Mouse (Mus musculus): ENCODE results near the gene Retreg2.

Gene Retreg2

DNA sequence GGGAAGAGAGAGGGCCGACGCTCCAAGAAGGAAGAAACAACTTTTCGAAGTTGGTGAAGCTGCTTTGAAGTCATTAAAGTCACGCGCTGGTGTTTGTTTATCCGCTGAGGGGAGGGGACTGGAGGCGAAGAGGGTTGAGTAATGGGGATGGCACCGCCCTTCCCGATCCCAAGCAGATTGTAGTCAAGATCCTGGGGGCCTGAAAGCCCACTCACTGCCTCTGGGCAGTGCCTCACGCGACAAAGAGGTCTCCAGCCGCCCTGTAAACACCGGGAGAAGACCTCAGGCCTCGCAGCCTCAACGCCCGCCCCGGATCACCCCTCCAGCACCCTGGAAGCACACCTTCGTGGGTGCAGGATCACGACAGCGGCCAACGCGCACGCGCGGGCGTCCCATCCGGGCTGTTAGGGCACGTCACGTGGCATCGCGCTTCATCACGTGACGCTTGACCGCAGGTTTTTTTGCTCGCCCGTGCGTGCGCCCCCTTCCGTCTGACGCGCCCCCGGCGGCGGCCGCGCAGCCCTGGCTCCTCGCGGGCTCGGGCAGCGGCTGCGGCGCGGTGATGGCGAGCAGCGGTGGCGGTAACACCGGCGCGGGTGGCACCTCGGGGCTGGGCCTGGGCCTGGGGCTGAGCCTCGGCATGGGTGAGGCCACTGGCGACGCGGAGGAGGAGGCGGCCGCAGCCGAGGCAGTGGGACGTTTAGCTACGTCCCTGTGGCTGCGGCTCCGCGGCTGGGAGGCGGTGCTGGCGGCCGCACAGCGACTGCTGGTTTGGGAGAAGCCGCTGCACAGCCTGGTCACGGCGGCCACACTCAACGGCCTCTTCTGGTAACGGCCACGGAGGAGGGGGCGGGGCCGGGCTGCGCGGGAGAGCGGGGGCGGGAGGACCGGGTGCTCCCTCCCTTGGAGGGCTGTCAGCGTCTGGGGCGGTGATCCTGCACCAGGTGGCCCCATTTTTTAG is at the start of gene Retreg2, which contains the start of gene Cnppd1:
TSS of gene Retreg2 (plus strand) at position 478 of the 961 bp plus-strand sequence.
TSS of gene Cnppd1 (minus strand) at position 411 of the 961 bp plus-strand sequence.
- DNase-seq = peak; percentile 100

GRCm38 (mm10) chr1:75122211-75122610 is 20.4 kb upstream of the Retreg2 start:
- no peak for DNase-seq

- DNase-seq = peak; percentile 99
Observed at GRCm38 (mm10) chr1:75124346-75125321, 17.9 kb upstream of the Retreg2 start, which contains the start of gene Nhej1. Gene Nhej1 (minus strand): TSS chr1:75125200.

DNA sequence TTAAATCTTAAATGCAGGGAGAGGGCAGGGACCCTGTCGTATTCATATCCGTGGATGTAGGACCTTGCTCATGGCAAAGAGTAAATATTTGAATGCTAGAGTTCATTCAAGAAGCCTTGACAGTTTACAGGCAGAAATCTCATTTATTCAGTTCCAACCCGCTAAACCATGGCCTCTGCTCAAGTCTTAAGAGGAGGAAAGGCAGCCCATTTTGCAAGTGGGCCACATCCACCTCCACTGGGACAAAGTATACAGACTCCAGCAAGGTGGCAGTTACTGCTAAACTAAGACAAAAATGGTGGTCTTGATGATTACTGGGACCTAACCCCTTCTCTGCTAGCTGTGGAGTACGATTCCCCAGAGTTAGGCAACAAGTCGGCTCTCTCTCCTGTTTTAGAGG is 17.2 kb upstream of the Retreg2 start:
- DNase-seq = no peak

DNA sequence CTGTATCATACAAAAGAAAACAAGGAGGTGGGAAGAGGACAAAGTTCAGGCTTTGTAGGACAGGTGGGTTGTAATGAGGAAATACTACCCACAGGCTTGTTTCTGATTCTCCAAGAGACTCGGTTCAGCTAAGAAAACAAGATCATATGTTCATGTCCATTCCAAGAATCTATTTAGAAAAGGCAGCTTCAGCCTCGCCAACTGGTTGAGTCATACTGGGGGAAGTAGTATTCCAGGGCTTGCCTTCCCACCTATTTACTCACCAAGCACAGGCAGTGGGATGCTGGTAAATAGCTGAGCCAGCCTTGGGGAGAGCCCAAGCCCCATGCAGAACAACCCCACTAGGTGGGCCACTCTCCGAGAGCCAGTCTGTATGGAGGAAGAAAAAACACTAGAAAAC is 13.9 kb upstream of the Retreg2 start:
- DNase-seq = no peak

- no peak for DNase-seq
Observed at GRCm38 (mm10) chr1:75133421-75134207, 9.0 kb upstream of the Retreg2 start, which contains the start of gene Slc23a3. Gene Slc23a3 (minus strand): TSS chr1:75133890.

DNA sequence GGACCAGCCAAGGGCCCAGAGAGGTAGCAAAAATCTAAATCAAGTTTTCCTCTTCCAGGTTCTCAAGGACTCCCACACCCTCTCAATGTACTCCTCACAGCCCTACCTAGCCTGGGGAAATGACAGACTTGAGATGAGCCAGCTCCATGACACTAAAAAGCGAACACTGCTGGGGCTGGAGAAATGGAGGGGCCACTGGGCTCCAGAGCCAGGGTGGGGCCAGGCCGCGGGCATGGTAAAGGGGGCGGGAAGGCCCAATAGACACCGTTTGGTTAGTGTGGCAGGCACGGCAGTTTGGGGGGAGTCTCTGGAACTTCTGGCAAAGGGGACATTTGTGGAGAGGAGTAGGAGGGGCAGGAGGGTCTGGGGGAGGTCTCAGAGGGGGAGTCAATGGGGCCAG is 6.3 kb upstream of the Retreg2 start:
- no peak for DNase-seq

DNA sequence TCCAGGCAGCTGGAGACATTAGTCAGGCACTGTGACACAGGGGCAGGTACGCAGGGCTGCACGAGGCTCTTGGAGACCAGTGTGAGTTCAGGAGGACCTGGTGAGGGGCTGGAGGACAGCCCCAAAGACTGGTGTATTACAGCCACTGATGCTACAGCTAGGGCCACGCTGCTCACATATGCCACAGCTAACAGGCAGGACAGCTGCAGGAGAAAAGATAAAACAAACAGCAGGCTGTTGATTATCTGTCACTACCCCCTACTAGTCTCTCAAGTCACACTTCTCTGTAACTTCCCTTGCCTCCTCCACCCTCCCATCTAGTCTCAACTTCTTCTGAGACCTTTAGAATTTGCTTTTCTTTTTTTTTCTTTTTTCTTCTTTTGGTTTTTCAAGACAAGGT is 5.8 kb upstream of the Retreg2 start:
- no peak for DNase-seq

DNA sequence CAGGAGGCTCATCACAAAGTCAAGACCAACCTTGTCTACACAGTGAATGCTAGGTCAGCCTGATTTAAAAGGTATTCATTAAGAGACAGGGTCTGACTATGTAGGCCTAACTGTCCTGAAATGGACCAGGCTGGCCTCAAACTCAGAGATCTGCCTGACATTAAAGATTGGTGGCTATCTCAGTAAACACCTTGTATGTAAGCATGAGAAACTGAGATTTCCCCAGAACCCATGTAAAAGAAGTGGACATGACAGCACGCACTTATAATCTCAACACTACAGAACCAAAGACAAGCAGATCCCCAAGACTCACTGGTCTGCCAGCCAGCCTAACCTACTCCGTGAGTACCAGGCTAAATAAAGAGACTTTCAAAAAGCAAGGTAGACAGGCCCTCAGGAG is 4.1 kb upstream of the Retreg2 start:
- DNase-seq = no peak

- DNase-seq = peak; percentile 91
Observed at GRCm38 (mm10) chr1:75140601-75141190, 1.9 kb upstream of the Retreg2 start.

DNA sequence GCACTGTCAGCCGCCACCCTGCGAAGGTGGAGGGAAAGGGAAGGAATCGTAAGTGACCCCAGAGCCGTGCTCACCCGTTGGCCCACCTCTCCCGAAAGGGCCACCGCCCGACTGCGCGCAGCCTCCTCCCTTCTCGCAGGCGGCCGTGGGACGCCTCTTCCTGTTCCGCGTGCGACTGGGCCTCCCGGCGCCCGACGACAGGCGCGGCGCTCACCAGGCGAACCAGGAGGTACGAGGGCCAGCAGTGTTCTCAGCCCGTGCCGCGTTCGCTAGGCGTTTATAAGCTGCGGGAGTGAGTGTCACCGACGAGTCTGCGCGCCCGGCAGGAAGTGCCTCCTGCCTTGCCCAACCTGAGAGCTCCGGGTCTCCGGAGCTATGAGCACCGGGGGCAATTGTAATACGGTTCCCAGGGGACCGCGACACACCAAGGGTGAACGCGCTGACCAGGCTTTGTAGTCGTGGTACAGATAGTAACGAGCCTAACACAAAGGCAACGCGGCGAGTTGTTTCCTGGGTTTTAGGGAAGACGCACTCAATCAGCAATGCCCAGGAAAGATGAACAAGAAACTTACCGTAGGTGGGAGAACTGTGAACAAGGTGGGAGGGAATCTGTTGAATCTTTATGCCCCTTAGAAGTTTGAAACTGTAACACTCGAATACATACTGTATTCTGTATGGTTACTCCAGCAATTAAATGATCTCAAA is 940 bp upstream of the Retreg2 start:
- DNase-seq = peak; percentile 99

- no peak for DNase-seq
Observed at GRCm38 (mm10) chr1:75145589-75145988, 3.0 kb downstream of the Retreg2 start.

DNA sequence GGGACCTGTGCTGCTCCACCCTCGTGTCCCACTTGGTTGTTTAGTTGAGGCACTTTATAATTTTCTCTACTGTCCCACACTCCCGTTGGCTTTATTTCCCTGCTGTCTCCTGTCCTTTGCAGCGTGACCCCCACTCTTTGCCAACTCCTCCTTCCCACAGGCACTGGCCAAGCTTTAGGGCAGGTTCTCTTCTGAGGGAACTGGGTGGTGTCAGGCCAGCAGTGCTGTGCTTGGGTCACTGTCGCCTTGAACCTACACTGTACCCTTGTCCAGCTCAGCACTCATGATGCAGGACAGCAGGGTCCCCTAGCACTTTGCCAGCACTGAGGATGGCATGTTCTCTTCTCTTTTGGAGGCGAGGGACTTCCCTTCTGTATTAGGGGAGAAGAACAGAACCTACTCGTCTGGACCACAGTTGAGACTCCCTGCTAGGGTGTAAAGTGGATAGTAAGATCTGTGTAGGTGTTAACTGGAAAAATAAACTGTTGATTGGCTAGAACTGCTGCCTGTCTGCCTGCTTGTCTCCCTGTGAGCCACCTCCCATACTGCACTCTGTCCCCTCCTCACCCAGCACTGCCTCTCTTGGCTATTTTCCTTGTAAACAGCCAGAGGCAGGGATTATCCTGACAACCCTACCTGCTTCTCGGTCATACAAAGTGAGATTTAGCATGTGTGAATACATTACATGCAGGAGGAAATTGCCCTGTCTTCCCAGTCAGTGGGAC is 5.0 kb downstream of the Retreg2 start:
- DNase-seq = no peak

- DNase-seq = no peak
Observed at GRCm38 (mm10) chr1:75148727-75149126, 6.1 kb downstream of the Retreg2 start.

GRCm38 (mm10) chr1:75155837-75156236 is 13.3 kb downstream of the Retreg2 start:
- no peak for DNase-seq

DNA sequence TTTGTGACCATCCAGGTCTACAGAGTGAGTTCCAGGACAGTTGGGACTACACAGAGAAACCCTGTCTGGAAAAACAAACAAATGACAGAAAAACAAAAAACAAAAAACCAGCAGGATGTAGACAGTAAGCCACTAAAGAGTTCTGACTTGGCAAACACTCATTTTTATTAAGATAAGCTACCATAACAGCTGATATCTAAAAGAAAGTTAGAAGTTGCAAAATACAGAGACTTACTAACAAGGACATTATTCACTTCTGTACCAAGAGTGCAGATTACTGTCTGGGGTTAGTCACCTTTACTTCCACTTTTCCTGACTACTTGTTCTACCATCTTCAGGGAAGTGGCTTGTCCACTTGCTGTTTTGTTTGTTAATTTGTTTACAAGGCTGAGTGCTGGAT is 16.4 kb downstream of the Retreg2 start:
- no peak for DNase-seq

DNA sequence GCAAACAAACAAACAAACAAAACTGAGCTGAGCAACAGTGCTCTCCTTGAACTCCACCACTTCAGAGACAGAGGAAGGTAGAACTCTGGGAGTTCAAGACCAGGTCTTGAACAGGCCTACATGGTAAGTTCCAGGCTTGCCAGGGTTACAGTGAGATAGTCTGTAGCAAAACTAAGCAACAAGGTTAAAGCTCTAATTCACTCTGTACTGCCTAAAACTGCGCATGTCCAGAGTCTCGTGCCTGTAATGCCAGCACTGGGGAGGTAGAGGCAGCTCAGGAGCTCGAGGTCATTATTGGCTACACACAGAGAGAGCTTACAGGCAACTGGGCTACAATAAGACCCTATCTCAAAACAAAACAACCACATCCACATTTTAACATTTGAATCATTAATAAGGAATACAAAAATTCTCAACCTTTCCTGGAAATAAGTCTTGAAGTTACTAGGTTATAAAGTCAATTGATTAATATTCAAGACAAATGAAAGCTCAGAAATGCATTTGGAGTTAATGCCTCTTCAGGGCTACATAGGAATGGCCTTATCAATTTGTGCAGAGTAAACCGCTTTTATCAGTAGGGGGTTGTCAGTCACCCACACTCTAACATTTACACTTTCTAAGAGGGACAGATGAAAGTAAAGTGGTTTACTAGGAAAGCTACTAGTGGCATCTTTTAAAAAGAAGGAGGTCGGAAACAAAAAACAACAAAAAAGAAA is 17.1 kb downstream of the Retreg2 start:
- no peak for DNase-seq

GRCm38 (mm10) chr1:75160256-75160617 is 17.7 kb downstream of the Retreg2 start:
- DNase-seq = no peak

DNA sequence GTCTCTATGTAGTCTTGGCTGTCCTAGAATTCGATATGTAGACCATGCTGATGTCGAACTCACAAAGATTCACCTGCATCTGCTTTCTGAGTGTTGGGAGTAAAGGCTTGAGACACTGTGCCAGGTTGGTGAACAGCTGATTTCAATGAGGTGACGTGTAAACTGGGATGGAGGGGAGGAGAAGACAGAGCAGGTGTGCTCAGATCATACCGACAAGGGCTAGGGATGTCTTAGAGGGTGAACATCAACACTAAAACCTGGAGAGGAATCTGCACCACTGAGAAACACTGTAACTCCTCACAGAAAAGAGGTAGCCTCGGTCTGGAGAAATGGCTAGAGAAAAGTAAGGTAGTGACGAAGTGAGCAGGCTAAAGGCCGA is 25.5 kb downstream of the Retreg2 start:
- DNase-seq = peak; percentile 90
